Mouse (Mus musculus) testis, postnatal 14 days (tissue): ENCODE measurements at regions not wholly inside any gene's neighbourhood (a gene's known extent, or its start where the extent isn't known, plus 50 kb on each side); places are given as distances from the start of the nearest gene placed in this dataset.
"Not testable (repeated sequence)": the region's sequence is repeated elsewhere in the genome, so short reads cannot be mapped to it uniquely, and the experiment has no call there.

ENCODE experiments used
- DNase-seq: peaks from one replicate; pipeline ENCODE4 v3.0.0; 2021; ENCODE audit warnings: low spot score

DNA sequence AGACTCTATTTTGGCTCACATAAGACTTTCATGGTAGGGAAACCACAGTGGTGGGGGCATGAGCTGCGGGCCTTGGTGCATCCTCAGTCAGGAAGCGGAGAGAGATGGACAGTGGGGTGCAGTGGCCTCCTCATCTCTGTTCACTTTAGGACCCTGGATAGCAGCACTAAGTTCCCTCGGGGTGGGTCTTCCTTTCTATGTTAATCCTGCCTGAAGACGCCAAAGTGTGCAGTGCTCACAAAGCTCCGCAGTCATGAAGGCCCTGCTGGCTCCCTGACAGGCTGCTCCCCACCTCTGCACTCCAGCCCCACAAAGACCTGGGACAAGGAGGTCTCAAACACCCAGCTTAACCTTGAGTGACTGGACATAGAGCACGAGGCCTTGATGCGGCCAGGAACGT lies 56.8 kb downstream of the Sox1 start:
- DNase-seq, result no peak

DNA sequence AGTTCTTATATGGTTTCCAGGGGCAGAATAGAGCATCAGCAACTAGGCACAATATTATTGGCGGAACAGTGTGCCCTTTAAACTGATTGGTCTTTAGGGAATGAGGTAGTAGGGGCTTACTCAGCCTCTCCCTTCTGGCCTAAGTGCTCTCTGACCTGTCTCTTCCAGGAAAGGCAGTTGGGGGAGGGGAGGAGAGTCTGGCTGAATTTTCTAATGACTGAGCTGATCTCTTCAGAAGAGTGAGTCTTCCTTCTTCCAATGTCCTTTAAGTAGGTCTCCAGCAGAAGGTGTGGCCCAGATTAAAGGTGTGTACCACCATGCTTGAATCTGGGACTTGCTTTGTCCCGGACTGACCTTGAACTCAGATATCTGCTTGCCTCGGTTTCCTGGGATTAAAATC lies 60.3 kb downstream of the Sox1 start:
- not testable (repeated sequence) for DNase-seq

DNA sequence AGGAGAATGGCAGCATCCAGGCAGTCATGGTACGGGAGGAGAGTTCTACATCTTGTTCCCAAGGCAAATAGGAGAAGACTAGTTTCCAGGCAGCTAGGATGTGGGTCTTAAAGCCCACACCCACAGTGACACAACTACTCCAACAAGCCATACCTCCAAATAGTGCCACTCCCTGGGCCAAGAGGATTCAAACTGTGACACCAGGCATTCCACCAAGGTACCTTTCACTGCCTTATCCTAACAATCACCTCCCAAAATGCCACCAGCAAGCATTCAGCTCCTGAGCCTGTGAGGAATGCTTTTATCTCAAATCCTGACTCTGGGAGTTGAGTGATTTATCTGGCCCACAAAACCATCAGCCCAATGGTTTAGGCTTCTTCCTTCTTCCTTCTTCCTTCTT lies 61.2 kb downstream of the Sox1 start:
- no peak for DNase-seq

DNA sequence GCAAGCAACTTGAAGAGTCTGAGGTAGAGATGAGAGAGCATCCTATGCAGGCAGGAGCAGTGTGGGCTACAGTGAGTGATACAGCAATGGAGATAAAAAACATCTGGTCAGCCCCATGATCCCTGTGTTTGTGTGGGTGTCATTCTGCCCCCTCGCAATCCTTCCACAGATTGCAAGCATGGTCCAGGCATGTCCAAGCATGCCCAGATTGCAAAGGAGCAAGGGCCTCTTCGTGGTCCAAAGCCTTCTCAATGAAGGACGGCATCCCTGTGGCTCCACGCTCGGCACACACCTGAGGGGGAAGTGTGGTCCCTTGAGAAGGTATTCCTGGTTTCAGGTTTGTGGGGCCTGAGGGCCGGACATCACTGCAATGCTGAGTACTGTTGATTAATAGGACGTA lies 61.9 kb downstream of the Sox1 start:
- no peak for DNase-seq

DNA sequence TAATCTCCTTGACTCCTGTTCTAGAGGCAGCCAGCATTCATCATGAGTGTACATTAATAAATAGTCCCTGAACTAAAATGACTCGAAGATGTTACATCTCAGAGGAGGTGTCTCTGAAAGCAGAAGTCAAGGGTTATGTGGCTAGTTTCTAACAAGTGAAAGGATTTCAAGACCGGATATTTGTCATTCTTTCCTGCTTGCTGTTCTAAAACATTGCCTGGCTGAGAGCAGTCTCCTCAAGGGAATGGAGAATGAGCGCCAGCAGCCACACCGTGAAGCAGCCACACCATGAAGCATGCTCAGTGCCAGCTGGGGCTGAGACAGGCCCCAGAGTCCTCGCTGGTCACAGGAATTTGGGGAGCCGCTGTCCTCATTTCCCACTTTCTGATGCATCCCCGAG lies 71.8 kb downstream of the Sox1 start:
- no peak for DNase-seq

DNA sequence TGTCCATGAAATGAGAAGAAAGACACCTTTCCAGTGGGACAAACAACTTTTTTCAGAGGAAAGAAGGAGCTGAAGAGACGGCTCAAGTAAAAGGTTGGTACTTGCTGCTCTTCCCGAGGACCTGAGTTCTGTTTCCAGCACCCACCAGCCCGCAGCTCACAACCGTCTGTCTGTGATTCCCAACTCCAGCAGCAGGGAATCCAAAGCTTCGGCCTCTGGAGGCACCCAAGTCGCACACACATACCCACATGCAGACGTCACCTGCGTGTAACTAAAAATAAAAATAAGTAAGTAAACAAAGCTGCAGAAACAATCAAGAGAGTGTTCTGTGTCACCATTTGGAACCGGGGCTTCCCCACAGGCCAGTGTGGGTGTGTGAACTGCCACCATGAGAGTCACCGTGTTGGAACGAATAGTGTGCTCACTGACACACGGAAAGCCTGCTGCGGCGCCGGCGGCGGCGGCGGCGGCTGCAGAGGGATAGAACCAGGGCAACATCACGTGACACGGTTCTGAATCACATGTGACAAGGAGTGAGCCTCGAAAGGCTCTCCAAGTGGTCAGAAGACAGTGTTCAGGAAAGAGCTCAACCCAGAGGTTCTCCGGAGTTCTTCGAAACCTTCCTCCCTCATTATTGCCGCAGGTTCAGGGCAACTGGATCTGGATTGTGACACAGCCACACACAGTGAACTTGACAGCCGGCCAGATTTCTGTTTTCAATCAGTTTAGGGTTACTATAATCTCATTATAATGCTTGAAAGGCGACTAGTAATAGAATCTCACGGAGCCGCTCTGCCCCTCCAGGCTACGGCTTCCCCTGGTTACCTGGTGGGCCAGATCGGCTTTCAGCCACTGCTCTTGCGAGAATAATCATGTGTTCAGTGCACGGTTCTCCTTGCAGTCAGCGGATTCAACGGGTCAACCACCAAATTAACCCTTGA lies 72.6 kb downstream of the Sox1 start:
- no peak for DNase-seq

DNA sequence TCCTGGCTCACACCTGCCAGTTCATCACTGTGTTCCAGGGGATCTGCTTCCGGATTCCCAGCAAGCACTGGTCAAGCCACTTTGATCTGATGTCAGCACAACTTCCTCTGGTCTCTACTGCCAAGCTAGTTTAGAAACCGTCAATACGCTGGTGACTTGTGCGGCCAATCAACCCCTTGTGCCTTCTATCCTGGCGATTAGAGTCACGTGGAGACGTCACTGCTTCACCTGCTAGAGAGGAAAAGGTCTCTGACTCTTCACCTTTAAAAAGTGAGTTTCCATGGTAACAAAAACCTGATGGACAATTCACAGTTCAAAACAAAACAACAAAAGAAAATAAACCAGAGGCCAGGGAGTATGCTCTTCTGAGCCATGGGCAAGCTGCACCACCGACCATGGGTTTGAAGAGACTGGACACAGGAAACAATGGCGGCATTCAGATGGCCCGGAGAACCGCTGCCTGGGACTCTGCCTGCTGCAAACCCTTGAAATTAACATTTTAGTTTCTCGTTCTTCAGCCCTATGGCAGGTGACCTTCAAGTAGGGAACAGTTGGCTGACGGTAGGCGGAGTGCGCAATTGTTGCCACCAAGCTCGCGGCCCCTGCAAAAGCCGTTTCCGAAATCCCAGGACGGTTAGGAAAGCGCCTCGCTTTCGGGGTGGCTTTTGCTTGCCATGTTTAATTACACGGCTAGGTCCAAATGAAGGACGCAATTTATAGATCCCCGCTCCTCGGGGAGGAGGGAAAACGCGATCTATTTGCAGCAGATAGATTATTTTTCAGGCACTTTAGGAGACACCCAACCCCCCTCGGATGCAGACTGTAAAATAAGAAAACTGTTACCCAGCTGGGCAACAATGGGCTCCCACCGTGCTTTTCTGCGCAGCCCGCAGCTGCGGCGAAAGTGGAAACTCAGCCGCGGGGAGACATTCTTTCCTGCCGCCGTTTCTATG lies 82.6 kb downstream of the Sox1 start:
- DNase-seq, result no peak

DNA sequence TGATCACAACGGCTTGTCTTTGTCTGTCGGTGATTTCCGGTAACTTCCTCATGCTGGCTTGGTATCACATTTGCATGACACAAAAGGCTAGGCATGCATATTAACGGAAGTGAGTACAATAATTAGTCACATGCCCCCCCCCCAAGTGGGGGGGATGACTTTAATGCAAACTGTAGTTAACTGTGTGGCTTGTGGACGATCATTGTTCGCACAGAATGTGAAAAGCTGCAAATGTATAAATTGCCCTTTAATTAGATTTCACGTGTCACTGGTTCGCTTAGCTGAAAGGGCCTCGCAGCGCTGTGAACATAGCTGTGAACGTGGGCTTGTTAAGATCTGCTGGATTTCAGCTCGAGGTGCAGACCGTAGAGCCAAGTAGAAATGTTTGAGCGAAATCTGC lies 86.8 kb downstream of the Sox1 start:
- DNase-seq, result no peak

DNA sequence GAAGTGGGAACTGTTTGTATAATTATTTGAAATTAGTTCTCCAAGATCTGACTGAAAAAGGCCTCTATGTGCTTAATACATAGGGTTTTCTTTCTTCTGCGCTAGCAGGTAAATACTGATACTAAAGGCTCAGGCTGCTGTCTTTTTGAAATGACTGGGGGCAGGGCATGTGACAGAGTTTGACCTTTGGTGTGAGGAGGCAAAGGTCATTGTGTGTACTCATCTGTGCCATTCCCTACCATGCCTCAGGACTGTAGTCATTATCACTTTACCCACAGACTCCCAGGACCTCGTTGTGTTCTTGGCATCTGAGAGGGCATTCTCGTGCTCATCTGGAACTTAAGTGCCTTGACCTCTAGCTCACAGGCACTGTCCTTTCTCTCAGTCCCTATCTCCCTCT lies 88.5 kb downstream of the Sox1 start:
- DNase-seq, result no peak

DNA sequence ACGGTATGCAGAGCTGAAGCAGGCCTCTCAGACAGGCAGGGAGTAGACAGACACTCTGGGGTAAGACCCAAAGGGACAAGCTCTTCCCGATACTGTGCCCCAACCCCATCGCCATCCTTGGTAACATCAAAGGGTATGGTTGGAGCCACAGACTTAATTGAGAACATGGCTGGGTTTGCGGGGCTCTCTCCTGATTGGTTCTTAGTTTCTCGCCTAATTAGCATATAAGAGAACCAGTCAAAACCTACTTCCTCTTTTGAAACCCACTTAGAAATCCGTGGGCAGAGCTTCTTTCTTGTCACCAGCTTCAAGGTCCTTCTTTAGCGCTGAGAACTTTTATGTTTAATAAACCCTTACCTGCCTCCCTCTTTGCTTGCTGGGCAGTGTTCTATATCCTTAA lies 87.5 kb upstream of the Spaca7 start:
- DNase-seq, result no peak

DNA sequence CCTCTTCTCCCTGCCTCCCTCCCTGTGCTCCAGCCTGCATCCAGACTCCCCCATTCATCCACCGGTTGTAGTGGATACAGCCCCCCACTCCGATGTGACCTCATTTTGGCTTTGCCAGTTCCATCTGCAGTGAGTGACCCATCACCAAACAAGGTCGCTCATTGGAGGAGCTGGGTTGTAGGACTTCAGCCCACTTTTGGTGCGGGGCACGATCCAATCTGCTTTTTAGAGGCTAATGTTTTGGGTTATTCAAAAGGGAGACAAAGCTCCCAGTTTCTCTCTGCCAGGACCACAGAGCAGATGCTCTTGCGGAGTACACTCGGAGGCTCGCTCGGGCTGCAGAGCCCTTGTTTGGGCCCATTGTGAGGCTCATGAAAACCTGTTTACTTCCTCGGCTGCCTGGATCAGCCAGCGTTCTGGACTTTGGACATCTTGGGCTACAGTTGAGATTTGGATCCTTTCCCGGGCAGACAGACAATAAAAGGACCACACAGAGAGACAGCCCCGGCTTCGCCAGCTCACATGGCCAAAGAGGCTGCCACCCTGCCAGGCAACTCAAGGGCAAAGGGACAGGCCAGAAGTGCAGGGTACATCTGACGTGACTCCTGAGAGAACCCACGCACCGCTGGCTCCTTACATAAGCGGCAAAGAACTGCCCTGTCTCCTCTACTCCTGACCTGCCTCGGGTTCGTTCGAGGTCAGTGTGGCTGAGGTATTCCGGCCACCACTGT lies 86.3 kb upstream of the Spaca7 start:
- DNase-seq, result peak; percentile 36

DNA sequence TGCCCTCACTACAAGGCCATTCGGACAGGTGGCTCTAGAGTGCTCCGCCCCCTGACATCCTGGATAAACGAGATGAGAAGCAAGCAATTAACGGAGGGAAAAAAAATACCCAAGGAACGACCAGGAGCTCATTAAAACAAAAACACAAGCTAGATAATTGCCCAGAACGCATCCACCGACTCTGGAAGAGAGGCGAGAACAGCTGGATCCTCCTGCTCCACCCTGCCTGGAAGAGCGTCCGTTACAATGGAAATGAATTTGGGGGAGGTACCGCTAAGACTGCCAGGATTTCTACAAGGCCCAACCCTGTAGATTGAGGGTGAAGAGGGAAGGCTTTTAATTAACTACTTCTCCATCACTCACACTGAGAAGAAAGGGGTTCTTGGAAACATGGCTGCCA lies 85.6 kb upstream of the Spaca7 start:
- peak; percentile 37 for DNase-seq

DNA sequence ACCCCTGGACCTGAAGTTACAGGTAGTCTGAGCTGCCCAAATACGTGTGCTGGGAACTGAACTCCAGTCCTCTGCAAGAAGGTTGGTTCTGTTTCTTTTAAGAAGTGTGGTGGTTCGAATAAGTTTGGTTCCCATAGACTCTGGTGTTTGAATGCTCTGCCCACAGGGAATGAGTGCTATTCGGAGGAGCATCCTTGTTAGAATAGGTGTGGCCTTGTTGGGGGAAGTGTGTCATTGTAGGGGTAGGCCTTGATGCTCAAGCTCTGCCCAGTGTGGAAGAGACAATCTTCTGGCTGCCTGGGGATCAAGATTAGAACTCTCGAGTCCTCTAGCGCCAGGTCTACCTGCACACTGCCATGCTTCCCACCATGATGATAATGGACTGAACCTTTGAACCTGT lies 83.6 kb upstream of the Spaca7 start:
- no peak for DNase-seq

DNA sequence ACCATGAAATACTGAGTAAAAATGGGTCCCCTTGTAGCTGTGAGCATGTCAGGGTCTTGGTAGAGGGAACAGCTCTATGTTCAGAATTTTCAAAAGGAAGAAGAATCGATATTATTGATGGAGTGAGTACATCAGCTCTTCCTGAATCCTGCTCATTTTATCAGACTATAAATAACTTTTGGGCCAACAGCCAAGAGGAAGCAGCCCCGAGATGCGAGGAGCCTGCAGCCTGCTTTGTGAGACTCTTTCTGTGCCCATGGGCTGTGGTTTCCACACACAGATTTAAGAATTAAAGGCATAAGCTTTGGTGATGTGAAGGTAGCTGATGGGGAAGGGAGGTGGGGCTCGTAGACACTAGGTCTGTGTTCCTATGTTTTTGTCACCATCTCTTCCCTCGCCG lies 81.4 kb upstream of the Spaca7 start:
- no peak for DNase-seq

DNA sequence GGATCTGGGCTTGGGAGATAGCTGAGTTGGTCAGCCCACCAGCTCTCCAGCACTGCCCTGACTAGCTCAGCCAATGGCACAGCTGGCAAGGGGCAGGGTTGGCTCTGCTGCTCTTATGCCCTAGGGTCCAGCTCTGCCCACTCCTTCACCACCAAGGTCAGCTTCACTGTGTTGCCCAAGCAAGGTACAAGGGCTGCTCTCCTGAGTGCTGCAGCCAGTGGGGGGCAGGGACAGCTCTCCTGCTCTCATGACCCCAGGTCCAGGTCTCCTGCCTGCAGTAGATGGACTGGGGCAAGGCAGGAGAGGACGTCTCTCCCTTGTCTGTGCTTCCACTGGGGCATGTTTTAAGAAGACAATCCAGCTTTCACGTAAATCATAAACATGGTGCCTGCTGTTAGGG lies 80.4 kb upstream of the Spaca7 start:
- no peak for DNase-seq

DNA sequence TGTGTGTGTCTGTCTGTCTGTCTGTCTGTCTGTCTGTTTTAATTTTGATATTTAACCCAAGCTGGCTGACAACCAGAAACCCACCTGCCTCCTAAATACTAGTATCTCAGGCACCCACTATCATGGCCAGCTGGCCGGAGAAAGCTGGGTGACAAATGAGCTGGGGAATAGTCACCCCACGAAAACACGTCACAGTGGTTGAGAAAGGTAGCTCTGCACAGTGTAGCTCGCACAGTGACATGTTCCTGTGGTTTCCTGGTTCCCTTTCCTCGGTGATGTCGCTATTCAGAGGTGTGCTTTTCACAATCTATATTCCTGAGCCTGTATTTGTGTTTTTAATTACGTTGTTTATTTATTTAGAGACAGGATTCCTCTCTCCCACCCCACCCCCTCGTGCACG lies 78.3 kb upstream of the Spaca7 start:
- no peak for DNase-seq

DNA sequence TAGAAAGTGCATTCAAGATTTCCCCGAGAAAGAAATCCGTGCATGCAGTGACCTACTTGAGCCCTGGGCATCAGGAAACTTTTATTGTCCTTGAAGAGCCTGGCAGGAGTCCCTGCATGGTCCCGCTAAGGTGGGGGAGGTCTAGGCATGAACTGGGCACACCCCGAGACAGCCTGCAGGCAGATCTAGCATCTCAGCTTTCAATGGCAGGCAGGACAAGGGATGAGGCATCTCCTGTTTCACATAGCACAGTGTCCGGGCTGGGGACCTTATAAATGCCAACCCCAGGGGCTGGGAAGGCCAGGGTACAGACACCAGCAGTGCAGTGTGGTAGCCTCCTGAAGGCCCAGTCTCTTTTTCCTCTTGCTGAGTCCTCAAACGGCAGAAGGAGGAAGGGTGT lies 75.4 kb upstream of the Spaca7 start:
- no peak for DNase-seq

DNA sequence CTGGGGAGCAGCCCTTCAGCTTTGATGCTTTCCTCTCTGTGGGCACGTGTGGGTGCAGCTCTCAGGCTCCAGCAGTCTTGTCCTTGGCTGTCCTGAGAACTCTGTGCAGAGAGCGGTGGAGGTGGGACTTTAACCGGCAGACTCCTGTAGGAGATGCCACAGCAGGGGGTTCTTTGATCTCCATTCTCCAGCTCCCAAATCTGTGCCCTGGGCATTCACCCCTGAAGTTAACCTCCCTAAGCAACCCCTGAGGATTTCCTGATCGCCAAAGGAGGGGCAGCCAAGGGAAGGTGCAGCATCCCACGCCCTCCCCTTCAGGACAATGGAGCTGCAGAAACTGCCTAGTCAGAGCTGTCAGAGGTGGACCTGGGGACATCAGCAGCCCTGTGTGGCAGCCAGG lies 73.2 kb upstream of the Spaca7 start:
- no peak for DNase-seq

DNA sequence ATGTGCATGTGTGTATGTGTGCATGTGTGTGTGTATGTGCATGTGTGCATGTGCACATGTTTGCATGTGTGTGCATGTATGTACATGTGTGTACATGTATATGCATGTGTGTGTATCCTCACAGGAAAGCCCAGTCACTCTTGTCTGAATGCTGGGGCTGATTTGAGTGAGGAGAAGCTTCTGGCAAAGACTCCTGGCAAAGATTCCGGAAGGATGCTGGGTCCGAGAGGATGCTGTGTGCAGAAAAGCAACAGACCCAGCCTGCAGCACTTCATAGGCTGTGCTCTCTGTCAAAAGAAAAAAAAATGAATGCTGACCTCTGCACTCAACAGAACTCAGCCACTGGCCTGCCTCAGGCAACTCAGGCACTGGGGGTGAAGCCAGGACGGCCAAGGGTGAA lies 72.5 kb upstream of the Spaca7 start:
- no peak for DNase-seq

DNA sequence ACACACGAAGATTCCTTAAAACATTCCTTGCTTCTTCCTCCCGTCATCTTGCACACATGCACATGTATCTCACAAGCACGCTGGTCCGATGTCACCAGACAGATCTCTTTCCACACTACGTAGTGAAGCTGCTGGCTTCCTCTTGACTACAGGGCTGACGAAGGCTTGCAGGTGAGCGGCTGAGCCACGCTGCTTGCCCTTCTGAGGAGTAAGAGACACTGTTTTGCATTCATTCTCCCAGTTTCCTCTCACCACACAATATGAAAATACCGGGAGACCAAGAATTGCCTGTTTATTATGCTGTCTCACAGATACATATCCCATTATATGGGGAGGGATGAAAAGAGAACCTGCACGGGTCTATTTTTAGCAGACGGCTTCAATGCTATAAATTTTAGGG lies 71.0 kb upstream of the Spaca7 start:
- DNase-seq, result no peak

DNA sequence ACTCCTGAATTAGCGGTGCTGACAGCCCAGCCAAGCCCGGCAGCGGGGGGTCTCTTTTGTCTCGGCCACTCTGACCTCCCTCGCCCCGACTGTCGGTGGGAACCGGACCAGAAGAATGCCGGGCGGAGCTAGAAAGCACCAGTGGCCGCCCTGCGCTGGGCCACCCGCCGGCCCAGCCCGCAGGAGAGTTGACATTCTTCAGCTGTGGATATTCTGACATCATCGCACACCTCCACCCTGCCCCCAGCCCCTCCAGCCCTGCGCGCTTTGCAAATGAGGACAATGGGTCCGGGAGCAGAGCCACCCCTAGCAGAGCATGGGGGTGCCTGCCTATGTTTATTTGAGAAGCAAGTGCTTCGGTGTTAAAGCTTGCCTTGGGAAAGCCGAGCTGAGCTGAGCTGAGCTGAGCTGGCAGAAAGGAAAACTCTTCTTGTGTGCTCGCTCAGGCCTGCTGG lies 70.5 kb upstream of the Spaca7 start:
- no peak for DNase-seq

DNA sequence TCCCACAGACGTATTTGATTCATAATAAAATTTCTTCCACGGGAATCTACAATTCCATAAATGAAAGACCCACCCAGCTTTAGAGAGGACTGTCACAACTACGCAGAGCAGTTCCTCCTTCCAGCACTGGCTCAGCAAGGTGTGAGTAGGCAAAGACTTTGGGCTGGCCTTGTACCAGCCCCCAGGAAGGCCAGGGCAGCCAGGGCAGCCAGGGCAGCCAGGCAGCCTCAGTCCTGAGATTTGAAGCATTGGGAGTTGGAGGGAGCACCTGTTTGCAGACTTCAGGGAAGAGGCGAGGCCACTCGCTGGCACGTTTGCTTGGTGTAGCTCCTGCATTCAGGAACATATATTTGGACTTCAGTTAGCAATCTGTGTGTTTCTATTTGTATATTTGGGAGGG lies 70.0 kb upstream of the Spaca7 start:
- DNase-seq, result no peak
